Mouse (Mus musculus): ENCODE measurements around the gene Crip2.

Gene Crip2

DNA sequence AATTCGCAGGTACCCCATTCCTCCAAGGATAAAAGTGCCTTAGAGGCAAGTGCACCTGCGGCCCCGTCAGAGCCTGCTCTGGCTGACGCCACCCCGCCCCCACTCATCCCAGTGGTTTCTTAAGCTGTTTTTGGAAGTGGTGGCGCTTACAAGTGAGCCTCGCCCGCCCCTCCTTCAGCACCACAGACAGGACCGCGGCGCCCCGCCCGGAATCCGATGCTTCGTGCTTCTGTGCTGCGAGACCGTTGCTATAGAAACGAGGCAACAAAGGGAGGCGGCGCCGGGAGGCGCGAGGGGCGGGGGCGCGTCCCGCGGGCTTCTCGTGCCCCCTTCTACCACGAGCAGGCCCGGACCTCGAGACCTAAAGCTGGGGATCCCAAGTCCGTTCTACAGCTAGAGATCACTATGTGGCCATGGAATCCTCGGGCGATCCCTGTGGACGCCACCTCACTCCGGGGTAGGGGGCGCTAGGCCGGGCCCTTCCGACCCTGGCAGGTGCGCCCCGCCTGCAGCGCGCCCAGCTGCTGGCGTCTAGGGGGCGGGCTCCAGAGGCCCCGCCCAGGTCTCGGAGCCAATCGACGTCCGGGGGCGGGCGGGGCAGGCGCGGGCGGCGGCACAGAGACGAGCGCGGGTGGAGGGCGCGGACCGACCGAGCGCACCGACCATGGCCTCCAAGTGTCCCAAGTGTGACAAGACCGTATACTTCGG, at the start of gene Crip2:
Crip2 (plus strand) TSS at position 329 of the 708 bp plus-strand sequence.
- in situ Hi-C loops (cut with MboI, MseI), result no loop called here

DNA sequence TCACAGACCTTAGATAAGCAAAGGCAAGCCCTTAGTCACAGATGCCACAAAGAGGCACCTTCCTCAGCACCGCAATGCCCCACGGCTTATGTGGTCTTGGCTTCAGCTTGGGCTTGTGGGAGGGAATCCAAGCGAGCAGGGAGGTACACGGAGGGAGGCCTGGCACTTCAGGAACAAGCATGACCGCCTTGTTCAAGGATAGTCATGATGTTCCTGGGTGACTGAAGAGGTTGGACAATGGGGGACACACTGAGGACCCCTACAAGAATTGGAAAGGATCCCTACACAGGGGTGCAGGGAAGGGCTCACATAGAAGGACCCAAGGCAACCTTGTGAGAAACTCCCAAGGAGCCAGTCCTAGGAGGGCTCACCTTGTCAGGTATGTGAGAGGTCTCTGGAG, 43.0 kb upstream of the Crip2 start:
- in situ Hi-C loops (cut with MboI, MseI), result no loop called here

DNA sequence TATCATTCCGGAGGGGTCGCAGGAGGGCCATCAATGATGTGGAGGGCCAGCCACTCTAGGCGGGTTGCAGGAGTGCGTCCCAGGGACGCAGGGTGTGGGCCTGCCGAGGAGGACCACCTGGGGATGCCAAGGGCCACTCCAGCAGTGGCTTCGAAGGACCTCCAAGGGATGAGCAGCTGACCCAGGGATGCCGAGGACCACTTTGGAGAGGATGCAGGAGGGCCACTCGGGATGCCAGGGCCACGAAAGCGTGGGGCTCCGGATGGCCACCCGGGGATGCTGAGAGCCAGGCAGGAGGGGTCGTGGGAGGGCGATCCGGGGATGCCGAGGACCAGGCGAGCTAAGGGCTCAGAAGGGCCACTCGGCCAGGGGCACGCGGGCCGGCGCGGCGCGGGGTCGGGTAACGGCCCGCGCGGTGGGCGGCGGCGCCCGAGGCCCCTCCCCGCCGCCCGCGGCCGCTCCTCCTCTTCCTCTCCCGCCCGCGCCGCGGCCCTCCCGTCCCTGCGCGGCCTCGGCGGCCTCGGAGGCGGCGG, 42.2 kb upstream of the Crip2 start, which contains the start of gene Mta1:
Mta1 (plus strand) TSS at position 530 of the 533 bp plus-strand sequence.
- in situ Hi-C loops (cut with MboI, MseI), result no loop called here

DNA sequence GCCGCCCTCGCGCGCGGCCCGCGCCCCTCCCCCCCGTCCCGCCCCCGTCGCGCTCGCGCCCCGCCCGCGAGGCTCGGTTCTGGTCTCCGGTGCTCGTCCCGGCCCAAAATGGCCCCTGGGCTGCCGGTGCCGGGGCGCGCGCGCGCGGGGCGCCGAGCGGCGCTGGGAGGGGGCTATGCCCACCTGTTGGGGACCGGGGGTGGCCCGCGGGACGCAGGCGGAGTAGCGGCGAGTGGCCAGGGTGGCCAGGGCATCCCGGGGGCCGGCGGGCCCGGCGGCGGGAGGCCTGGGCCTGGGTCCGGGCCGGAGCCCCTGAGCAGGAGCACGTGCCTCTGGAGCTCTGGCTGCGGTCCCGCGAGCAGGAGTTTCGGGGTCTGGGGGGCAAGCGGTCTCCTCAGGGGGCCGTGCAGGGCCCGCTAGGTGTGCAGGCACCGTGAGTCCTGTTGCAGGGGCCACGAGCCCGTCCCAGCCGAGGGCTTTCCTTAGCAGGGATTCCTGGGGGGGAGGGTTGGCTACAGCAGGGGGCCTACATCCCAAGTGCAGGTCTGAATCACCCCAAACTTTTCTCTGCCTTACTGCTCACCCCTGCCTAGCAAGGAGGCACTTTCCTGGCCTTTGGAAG, 41.4 kb upstream of the Crip2 start:
- in situ Hi-C loops (cut with MboI, MseI), result no loop called here

DNA sequence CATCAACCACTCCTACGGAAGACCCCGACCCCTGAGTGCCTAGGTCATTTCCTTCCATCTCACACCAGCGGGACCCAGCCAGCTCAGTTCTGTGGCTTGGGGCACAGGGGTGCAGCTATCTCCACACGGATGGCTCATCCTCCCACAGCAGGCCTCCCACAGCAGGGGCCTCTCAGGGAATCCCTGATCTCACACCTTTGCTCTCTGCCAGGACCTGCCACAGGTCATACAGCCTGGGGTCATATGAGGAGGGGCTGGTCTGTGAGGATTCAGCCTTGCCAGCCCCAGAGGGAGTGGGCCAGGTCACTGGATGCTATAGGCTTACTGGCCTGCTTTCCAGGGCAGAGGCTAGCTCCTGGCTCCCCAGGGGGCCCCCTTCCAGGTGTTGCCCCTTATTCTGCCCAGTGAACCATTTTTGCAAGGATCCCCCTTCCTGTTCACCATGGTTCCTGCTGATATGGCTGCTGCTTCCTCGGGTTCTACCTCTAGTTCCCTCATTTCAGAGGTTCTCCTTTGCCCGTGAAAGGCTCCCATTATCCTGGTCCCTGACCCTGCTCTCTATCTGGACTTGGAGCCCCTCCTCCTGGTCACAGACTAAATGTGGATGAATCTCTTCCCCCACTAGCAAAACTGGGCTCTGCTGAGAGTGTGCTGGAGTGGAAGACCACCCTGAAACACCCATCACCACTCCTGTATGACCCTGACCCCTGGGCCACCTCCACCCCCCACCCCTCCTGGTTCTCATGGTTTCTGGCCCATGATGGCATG, 40.4 kb upstream of the Crip2 start:
- in situ Hi-C loops (cut with MboI, MseI), result no loop called here

DNA sequence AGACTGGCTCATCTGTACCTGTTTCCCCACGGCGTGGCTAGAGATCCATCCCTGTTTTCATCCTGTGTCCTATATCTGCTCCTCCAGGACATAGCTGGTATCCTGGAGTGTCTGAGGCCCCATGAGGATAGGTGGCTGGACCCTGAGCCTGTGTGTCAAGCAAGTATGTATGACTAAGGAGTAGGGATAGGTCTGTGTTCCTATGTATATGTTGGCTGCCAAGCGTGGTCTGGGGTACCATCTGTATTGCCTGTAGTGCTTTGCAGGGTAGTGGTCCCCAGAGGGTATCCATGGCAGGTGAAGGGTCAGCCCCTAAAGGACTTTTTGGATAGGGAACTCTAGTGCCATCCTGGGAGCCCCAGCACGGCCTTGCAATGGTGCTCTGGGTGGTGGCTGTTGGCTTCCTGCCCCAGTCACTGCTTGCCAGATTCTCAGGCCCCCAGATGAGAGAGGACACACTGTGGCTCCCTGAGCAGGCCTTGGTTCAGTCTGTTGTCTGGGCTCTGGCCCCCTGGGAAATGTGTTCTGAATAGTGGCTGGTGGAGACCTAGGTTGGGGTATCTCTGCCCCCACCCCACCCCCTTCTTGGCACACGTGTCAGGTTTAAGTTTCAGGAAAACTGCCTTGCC, 39.5 kb upstream of the Crip2 start:
- in situ Hi-C loops (cut with MboI, MseI), result no loop called here

DNA sequence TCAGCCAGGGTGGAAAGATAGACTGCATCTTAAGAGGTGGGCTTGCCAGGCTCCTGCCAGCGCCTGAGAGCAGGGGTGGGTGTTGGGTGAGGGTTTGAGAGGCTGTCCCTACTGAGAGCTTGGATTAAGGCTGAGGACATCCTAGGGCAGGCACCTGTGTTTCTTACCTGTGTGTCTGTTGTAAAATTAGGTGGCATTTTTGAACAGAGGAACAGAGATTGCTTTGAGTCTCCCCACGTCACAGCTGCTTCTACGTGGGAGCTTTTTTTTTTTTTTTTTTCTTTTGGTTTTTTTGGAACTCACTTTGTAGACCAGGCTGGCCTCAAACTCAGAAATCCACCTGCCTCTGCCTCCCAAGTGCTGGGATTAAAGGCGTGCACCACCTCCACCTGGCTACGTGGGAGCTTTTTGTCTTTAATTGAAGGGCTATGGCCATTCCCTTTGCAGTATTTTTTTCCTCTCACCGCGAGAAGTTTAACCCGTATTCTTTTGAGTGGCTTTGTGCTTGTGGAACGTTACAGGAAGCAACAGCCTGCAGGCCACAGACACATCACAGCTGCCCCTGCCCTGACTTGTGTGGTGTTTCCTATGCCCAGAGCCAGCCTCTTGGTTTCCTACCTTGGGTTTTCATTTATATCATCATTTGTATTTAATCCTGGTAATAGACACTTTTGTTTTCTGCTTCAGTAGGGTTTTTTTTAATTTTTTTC, 38.6 kb upstream of the Crip2 start:
- in situ Hi-C loops (cut with MboI, MseI), result no loop called here

GRCm38 (mm10) chr12:113102461-113102860, 37.6 kb upstream of the Crip2 start:
- in situ Hi-C loops (cut with MboI, MseI), result no loop called here

DNA sequence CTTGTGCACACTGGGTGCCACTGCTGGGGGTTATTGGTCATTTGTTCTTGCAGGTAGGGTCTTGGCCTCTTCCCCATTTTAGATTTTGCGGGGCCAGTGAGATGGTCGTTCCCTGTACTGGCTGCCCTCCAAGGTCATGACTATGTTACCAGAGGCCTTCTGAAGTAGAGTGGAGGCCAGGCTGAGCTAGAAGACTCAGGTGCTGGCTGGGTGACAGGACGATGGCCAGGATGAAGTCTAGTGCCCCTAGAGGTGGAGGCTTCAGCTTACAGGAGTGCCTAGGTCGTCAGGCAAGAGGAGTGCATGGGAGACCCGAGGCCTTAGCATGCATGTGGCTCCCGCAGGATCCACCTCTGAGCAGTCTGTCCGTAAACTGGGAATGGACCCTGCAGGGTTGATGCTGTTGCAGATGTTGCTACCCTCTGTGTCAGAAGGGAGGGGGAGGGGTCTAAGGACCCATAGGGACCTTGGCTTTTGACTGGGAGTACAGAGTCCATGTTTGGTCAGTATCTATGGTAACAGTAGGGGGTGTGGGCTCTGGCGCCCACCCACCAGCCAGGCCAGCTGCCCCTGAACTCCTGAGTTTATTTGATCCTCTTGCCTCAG, 36.1 kb upstream of the Crip2 start:
- in situ Hi-C loops (cut with MboI, MseI), result no loop called here

- in situ Hi-C loops (cut with MboI, MseI), result no loop called here
These were observed 33.6 kb upstream of the Crip2 start for GRCm38 (mm10) chr12:113106386-113106785.

GRCm38 (mm10) chr12:113107431-113108124, 32.5 kb upstream of the Crip2 start:
- in situ Hi-C loops (cut with MboI, MseI), result no loop called here

GRCm38 (mm10) chr12:113108528-113109283, 31.3 kb upstream of the Crip2 start:
- in situ Hi-C loops (cut with MboI, MseI), result no loop called here

DNA sequence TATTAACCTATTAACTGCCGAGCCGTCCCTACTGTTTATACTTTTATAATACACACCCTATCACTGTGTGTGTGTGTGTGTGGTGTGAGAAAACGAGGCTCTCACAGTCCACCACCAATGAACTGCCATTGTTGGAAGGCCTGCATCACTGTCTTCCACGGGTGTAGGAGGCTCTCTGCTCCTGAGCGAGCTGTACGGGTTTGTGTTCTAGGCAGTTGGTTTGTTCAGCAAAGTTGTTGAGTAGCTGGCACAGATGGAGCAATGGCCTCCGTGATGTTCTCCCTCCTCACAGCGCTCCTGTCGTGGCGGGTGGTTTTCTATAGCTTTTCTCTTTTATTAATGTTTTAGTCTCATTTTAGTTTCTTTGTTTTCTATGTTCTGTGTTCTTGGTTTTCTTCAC, 30.2 kb upstream of the Crip2 start:
- in situ Hi-C loops (cut with MboI, MseI), result no loop called here

- in situ Hi-C loops (cut with MboI, MseI), result no loop called here
These were observed 25.9 kb upstream of the Crip2 start for GRCm38 (mm10) chr12:113114141-113114540.

GRCm38 (mm10) chr12:113114856-113115538, 25.0 kb upstream of the Crip2 start:
- in situ Hi-C loops (cut with MboI, MseI), result no loop called here

- in situ Hi-C loops (cut with MboI, MseI), result no loop called here
These were observed 20.3 kb upstream of the Crip2 start for GRCm38 (mm10) chr12:113119516-113120410.

DNA sequence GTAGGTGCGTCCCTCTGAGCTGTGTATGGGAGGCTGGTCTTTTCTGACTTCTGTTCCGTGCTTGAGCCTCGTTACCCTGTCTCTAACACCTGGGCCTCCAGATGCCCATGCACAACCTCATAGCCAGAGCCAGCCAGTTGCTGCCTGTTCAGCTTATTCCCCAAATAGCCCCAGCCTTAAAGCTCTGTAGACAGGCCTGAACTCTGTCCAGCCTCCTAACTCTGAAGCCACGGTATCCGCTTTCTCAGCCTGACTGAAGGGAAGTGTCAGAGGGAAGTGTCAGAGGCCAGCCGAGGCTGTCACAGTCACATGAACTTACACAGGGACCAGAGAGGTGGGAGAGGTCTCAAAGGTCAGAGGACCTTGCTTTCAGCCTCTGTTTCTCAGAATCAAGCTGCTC, 15.3 kb upstream of the Crip2 start:
- in situ Hi-C loops (cut with MboI, MseI), result no loop called here

DNA sequence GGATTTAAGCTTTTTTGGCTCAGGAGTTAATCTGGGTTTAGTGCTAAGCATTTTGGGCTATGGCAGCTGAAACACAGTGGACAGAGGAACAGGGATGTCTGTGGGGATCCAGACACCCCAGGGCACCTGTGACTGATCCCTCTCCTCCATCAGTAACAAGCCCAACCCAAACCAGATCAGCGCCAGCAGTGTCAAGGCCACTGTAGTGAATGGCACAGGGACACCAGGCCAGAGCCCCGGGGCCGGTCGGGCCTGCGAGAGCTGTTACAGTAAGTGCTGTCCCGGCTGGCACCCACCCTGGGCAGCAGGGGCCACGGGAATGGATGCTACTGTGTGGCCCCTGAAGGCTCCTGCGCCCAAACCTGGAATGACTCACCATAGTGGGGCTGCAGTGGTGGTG, 9.3 kb upstream of the Crip2 start:
- in situ Hi-C loops (cut with MboI, MseI), result no loop called here

Data from T-helper 1 cell (primary cell).